Mouse (Mus musculus): ENCODE data around the gene Rbm4b. TPM values are rescaled to one million over a fixed set of nuclear protein-coding genes. Genes with fewer than 3 reads are reported as not detected.

Gene Rbm4b
- 12.8 TPM in 2 replicates for polyA plus RNA-seq (2012; rRNA removed)

GRCm38 (mm10) chr19:4756193-4756911, at the start of gene Rbm4b:
Gene Rbm4b, plus strand, starts transcription at chr19:4756497.
- peak; percentile 98 for DNase-seq
- Histone ChIP-seq H3K36me3 (ENCODE audit: control insufficient read depth, insufficient read depth, low read length) (no peaks in the 10 kb centered on the region; the same call in 1 of the 2 replicates), H3K27me3 (replicated peaks; ENCODE audit: control insufficient read depth, insufficient read depth, low read length) (no peaks in the 10 kb centered on the region), H3K4me3 (ENCODE audit: insufficient read depth, low read depth, low read length) (peak within 1 kb of the TSS; percentile 83), H3K4me1 (ENCODE audit: control insufficient read depth, insufficient read depth, low read length) (peaks cover 4% of the 10 kb centered on the region; the same call in 1 of the 2 replicates), H3K27ac (ENCODE audit: insufficient read depth, low read depth, low read length) (peak within 1 kb of the TSS; percentile 86)
- TF ChIP-seq POLR2A (IDR thresholded peaks at IDR 0.05; ENCODE audit: low read depth, low read length) (peak; percentile 5), CTCF (conservative IDR thresholded peaks at IDR 0.05; ENCODE audit: insufficient read depth, insufficient read length, low read depth, low read length) (no peak)
- WGBS = under 1% methylated on average over 65 of the region's 65 CpGs

- Histone ChIP-seq H3K4me1 (ENCODE audit: control insufficient read depth, insufficient read depth, low read length) (no peaks in the 10 kb centered on the region), H3K27me3 (replicated peaks; ENCODE audit: control insufficient read depth, insufficient read depth, low read length) (0 out of 2 replicates have a peak, but pooled peaks cover 1% of the 10 kb centered on the region), H3K36me3 (ENCODE audit: control insufficient read depth, insufficient read depth, low read length) (no peaks in the 10 kb centered on the region), H3K27ac (ENCODE audit: insufficient read depth, low read depth, low read length) (no peak overlapping the region), H3K4me3 (ENCODE audit: insufficient read depth, low read depth, low read length) (no peak overlapping the region)
- TF ChIP-seq CTCF (conservative IDR thresholded peaks at IDR 0.05; ENCODE audit: insufficient read depth, insufficient read length, low read depth, low read length) = no peak
- TF ChIP-seq POLR2A (IDR thresholded peaks at IDR 0.05; ENCODE audit: low read depth, low read length) = no peak
- no peak for DNase-seq
- WGBS = 76% methylated on average over 10 of the region's 10 CpGs
These were observed 47.5 kb upstream of the Rbm4b start for GRCm38 (mm10) chr19:4708765-4709164.

GRCm38 (mm10) chr19:4711098-4711600, 45.1 kb upstream of the Rbm4b start, which contains the start of gene Sptbn2:
Gene Sptbn2, plus strand, starts transcription at chr19:4711167.
- DNase-seq = no peak
- 36% methylated on average over 13 of the region's 13 CpGs for WGBS
- Histone ChIP-seq H3K4me1 (ENCODE audit: control insufficient read depth, insufficient read depth, low read length) (no peaks in the 10 kb centered on the region), H3K4me3 (ENCODE audit: insufficient read depth, low read depth, low read length) (peak within 1 kb of the TSS; percentile 42), H3K27me3 (replicated peaks; ENCODE audit: control insufficient read depth, insufficient read depth, low read length) (0 out of 2 replicates have a peak, but pooled peaks cover 1% of the 10 kb centered on the region), H3K27ac (ENCODE audit: insufficient read depth, low read depth, low read length) (no peak within 1 kb of the TSS), H3K36me3 (ENCODE audit: control insufficient read depth, insufficient read depth, low read length) (no peaks in the 10 kb centered on the region)
- TF ChIP-seq CTCF (conservative IDR thresholded peaks at IDR 0.05; ENCODE audit: insufficient read depth, insufficient read length, low read depth, low read length) = no peak
- no peak for TF ChIP-seq POLR2A (IDR thresholded peaks at IDR 0.05; ENCODE audit: low read depth, low read length)

- no peaks in the 10 kb centered on the region for H3K4me1 ChIP-seq (ENCODE audit: control insufficient read depth, insufficient read depth, low read length)
- no peak for DNase-seq
- H3K4me3 ChIP-seq (ENCODE audit: insufficient read depth, low read depth, low read length) = peak overlapping the region; percentile 42
- TF ChIP-seq CTCF (conservative IDR thresholded peaks at IDR 0.05; ENCODE audit: insufficient read depth, insufficient read length, low read depth, low read length) = no peak
- no peak for TF ChIP-seq POLR2A (IDR thresholded peaks at IDR 0.05; ENCODE audit: low read depth, low read length)
- H3K36me3 ChIP-seq (ENCODE audit: control insufficient read depth, insufficient read depth, low read length) = no peaks in the 10 kb centered on the region
- H3K27ac ChIP-seq (ENCODE audit: insufficient read depth, low read depth, low read length) = no peak overlapping the region
- H3K27me3 ChIP-seq (replicated peaks; ENCODE audit: control insufficient read depth, insufficient read depth, low read length) = 0 out of 2 replicates have a peak, but pooled peaks cover 1% of the 10 kb centered on the region
- 4% methylated on average over 45 of the region's 65 CpGs for WGBS
These were observed 44.6 kb upstream of the Rbm4b start for GRCm38 (mm10) chr19:4711601-4712155.

- TF ChIP-seq CTCF (conservative IDR thresholded peaks at IDR 0.05; ENCODE audit: insufficient read depth, insufficient read length, low read depth, low read length) (no peak), POLR2A (IDR thresholded peaks at IDR 0.05; ENCODE audit: low read depth, low read length) (no peak)
- H3K4me3 ChIP-seq (ENCODE audit: insufficient read depth, low read depth, low read length) = peak overlapping the region; percentile 42
- 2% methylated on average over 60 of the region's 60 CpGs for WGBS
- H3K27me3 ChIP-seq (replicated peaks; ENCODE audit: control insufficient read depth, insufficient read depth, low read length) = 0 out of 2 replicates have a peak, but pooled peaks cover 1% of the 10 kb centered on the region
- no peaks in the 10 kb centered on the region for H3K36me3 ChIP-seq (ENCODE audit: control insufficient read depth, insufficient read depth, low read length)
- no peak for DNase-seq
- H3K4me1 ChIP-seq (ENCODE audit: control insufficient read depth, insufficient read depth, low read length) = no peaks in the 10 kb centered on the region
- H3K27ac ChIP-seq (ENCODE audit: insufficient read depth, low read depth, low read length) = no peak overlapping the region
These were observed 44.0 kb upstream of the Rbm4b start for GRCm38 (mm10) chr19:4712156-4712780.

GRCm38 (mm10) chr19:4712781-4713526, 43.3 kb upstream of the Rbm4b start:
- H3K27me3 ChIP-seq (replicated peaks; ENCODE audit: control insufficient read depth, insufficient read depth, low read length) = 0 out of 2 replicates have a peak, but pooled peaks cover 1% of the 10 kb centered on the region
- H3K4me3 ChIP-seq (ENCODE audit: insufficient read depth, low read depth, low read length) = peak overlapping the region; percentile 42; the same call in 1 of the 2 replicates
- H3K4me1 ChIP-seq (ENCODE audit: control insufficient read depth, insufficient read depth, low read length) = no peaks in the 10 kb centered on the region
- no peaks in the 10 kb centered on the region for H3K36me3 ChIP-seq (ENCODE audit: control insufficient read depth, insufficient read depth, low read length)
- 45% methylated on average over 13 of the region's 13 CpGs for WGBS
- DNase-seq = no peak
- TF ChIP-seq POLR2A (IDR thresholded peaks at IDR 0.05; ENCODE audit: low read depth, low read length) (no peak), CTCF (conservative IDR thresholded peaks at IDR 0.05; ENCODE audit: insufficient read depth, insufficient read length, low read depth, low read length) (no peak)
- H3K27ac ChIP-seq (ENCODE audit: insufficient read depth, low read depth, low read length) = no peak overlapping the region

All from kidney, adult 2 months (tissue).